29 mouse cellular contexts compared by ENCODE assay signal in genomic region chr7:122138190-122138589, GRCm38 (mm10). TPM values are rescaled to one million over a fixed set of nuclear protein-coding genes. Genes with fewer than 3 reads are reported as not detected.
A peak's percentile ranks its signal among the peaks of the same experiment; 100 is the strongest.
DNase-seq lines count a peak whose midpoint lies in the region; ATAC-seq and TF ChIP-seq lines count a peak whose summit lies in the region.
"Had no signal": no experiment of that assay in that cellular context is flagged by ENCODE, and none has a peak within 500 bp of the region (broad histone marks: within the 10 kb centered on the region; RNA-seq: fewer than 3 reads in every experiment).

No protein-coding gene starts in this region.

- TF ChIP-seq CTCF in liver, adult 2 months (IDR thresholded peaks at IDR 0.05; ENCODE audit: low read depth, low read length), result no peak

- no peak for ATAC-seq in liver, embryonic 11.5 days (replicated peaks; ENCODE audit: low FRiP score)
- ATAC-seq in neural tube, embryonic 15.5 days (ENCODE audit: low FRiP score), result no peak
- ATAC-seq: forebrain, embryonic 13.5 days; forebrain, embryonic 16.5 days had no signal

- no peak overlapping the region for H3K4me2 ChIP-seq in liver, embryonic 11.5 days
- no peak overlapping the region for H3K4me2 ChIP-seq in neural tube, embryonic 15.5 days
- H3K4me2 ChIP-seq: forebrain, embryonic 13.5 days; heart, embryonic 11.5 days; hindbrain, embryonic 12.5 days; hindbrain, embryonic 15.5 days had no signal

- WGBS in liver, adult 2 months, result 76% methylated on average over 5 of the region's 5 CpGs
- WGBS in liver, embryonic 11.5 days, result 92% methylated on average over 5 of the region's 5 CpGs
- WGBS in macrophage (ENCODE audit: missing documents), result 21% methylated on average over 5 of the region's 5 CpGs
- WGBS in neural tube, embryonic 15.5 days, result 93% methylated on average over 5 of the region's 5 CpGs

- no peak overlapping the region for H3K4me3 ChIP-seq in liver, adult 2 months (ENCODE audit: insufficient read depth, low read depth, low read length)
- H3K4me3 ChIP-seq in liver, embryonic 11.5 days (ENCODE audit: low read depth, low read length), result no peak overlapping the region
- no peak overlapping the region for H3K4me3 ChIP-seq in macrophage (ENCODE audit: inconsistent target)
- H3K4me3 ChIP-seq in neural tube, embryonic 15.5 days (replicated peaks), result no peak overlapping the region
- H3K4me3 ChIP-seq: forebrain, embryonic 10.5 days; forebrain, embryonic 13.5 days; hindbrain, embryonic 12.5 days; hindbrain, embryonic 15.5 days had no signal

- TF ChIP-seq POLR2A in liver, adult 2 months (IDR thresholded peaks at IDR 0.05; ENCODE audit: extremely low read depth, insufficient read depth, low read length), result no peak

- H3K4me1 ChIP-seq in liver, adult 2 months (ENCODE audit: control insufficient read depth, insufficient read depth, low read length), result 0 out of 2 replicates have a peak, but pooled peaks cover 4% of the 10 kb centered on the region
- 0 out of 2 replicates have a peak, but pooled peaks cover 6% of the 10 kb centered on the region for H3K4me1 ChIP-seq in liver, embryonic 11.5 days (replicated peaks; ENCODE audit: control insufficient read depth, insufficient read depth, low read length)
- H3K4me1 ChIP-seq in neural tube, embryonic 15.5 days, result peaks cover 9% of the 10 kb centered on the region

- peaks cover 60% of the 10 kb centered on the region for H3K36me3 ChIP-seq in liver, adult 2 months (ENCODE audit: control insufficient read depth, insufficient read depth, low read length)
- H3K36me3 ChIP-seq in liver, embryonic 11.5 days (ENCODE audit: control insufficient read depth, insufficient read depth, low read length), result peaks cover 25% of the 10 kb centered on the region
- H3K36me3 ChIP-seq in macrophage (ENCODE audit: inconsistent target), result peaks cover 54% of the 10 kb centered on the region
- peaks cover 78% of the 10 kb centered on the region for H3K36me3 ChIP-seq in neural tube, embryonic 15.5 days

- H3K27me3 ChIP-seq in liver, adult 2 months (ENCODE audit: control insufficient read depth, insufficient read depth, low read length), result no peaks in the 10 kb centered on the region
- no peaks in the 10 kb centered on the region for H3K27me3 ChIP-seq in liver, embryonic 11.5 days (replicated peaks; ENCODE audit: control insufficient read depth, insufficient read depth, low read length)
- no peaks in the 10 kb centered on the region for H3K27me3 ChIP-seq in neural tube, embryonic 15.5 days (replicated peaks)
- H3K27me3 ChIP-seq: forebrain, embryonic 13.5 days; hindbrain, embryonic 12.5 days; hindbrain, embryonic 15.5 days had no signal

- peaks cover under 1% of the 10 kb centered on the region; the same call in 1 of the 2 replicates for H3K79me2 ChIP-seq in liver, adult 2 months (ENCODE audit: control insufficient read depth, insufficient read depth, low read length)
- H3K79me2 ChIP-seq in macrophage (ENCODE audit: inconsistent target), result peaks cover 23% of the 10 kb centered on the region

- no peaks in the 10 kb centered on the region for H3K9me3 ChIP-seq in liver, embryonic 11.5 days (ENCODE audit: control insufficient read depth, low read length)
- no peaks in the 10 kb centered on the region for H3K9me3 ChIP-seq in neural tube, embryonic 15.5 days (replicated peaks)
- H3K9me3 ChIP-seq: forebrain, embryonic 10.5 days; forebrain, embryonic 13.5 days; hindbrain, embryonic 12.5 days; hindbrain, embryonic 15.5 days had no signal

- H3K9ac ChIP-seq in liver, adult 2 months (ENCODE audit: low read depth, low read length), result no peak overlapping the region
- no peak overlapping the region for H3K9ac ChIP-seq in liver, embryonic 11.5 days (ENCODE audit: low read depth, low read length)
- H3K9ac ChIP-seq in neural tube, embryonic 15.5 days (replicated peaks), result no peak overlapping the region
- H3K9ac ChIP-seq: forebrain, embryonic 13.5 days; hindbrain, embryonic 12.5 days; hindbrain, embryonic 15.5 days had no signal

- H3K27ac ChIP-seq in liver, adult 2 months (replicated peaks; ENCODE audit: insufficient read depth, low read depth, low read length), result no peak overlapping the region
- no peak overlapping the region for H3K27ac ChIP-seq in liver, embryonic 11.5 days (ENCODE audit: low read depth, low read length)
- H3K27ac ChIP-seq in macrophage, result peak overlapping the region; percentile 87
- H3K27ac ChIP-seq in neural tube, embryonic 15.5 days (replicated peaks), result no peak overlapping the region
- H3K27ac ChIP-seq: forebrain, embryonic 10.5 days; forebrain, embryonic 13.5 days; hindbrain, embryonic 12.5 days; hindbrain, embryonic 15.5 days had no signal

- peak; percentile 29 for DNase-seq in liver, adult 2 months (ENCODE audit: extremely low read depth, low read depth, low spot score)
- no peak for DNase-seq in liver, embryonic 11.5 days (ENCODE audit: low spot score)
- peak; percentile 18 for DNase-seq in skeletal muscle tissue, adult 2 months (ENCODE audit: low read depth, low spot score)
- DNase-seq in adrenal gland, adult 2 months, result no peak
- DNase-seq: adrenal gland, adult 8-10 months; adrenal gland, postnatal 25 days; B cell, adult 2 months; cerebellum, adult 18-20 months; cerebellum, adult 9-10 months; cerebellum, postnatal 14 days; gastrocnemius, postnatal 10 days; gastrocnemius, postnatal 36 days; heart, adult 11 months had no signal

RNA-seq across cellular contexts. Expression of gene Dctn5, which starts 5.3 kb away (rescaled TPM):
- 13.9 and 14.6 TPM in 2 replicates for total RNA-seq in liver, adult 2 months (2014; rRNA removed)
- polyA plus RNA-seq in liver, adult 2 months (2012; rRNA removed), result 30.0 and 32.7 TPM in 2 replicates
- 90.1 and 95.4 TPM in 2 replicates for polyA plus RNA-seq in liver, embryonic 11.5 days (2014; fragmentation: Nextera tagmentation; extraction: Ambion mirVana)
- 100 to 1,000 TPM in 12 of 26 experiments, 10 to 100 TPM in 14; 34.1 to 157 (median 89.1) TPM for total RNA-seq in macrophage (2018; cell fraction: chromatin; rRNA removed)
- 100 to 1,000 TPM in 19 of 26 experiments, 10 to 100 TPM in 7; 65.8 to 134 (median 106) TPM for total RNA-seq in macrophage (2018; cell fraction: cytosol; rRNA removed)
- total RNA-seq in macrophage (2018; cell fraction: nucleus; rRNA removed), result 100 to 1,000 TPM in 14 of 26 experiments, 10 to 100 TPM in 12; 52.3 to 243 (median 107) TPM
- polyA plus RNA-seq in macrophage (2018), result 105 to 133 TPM (median 112 TPM) in 3 replicates
- 10 to 100 TPM; 70.6 to 71.2 TPM for total RNA-seq in adrenal gland, adult 2 months (2021)
- 36.2 and 50.5 TPM in 2 replicates for polyA plus RNA-seq in adrenal gland, adult 2 months (2012; rRNA removed)
- 157 TPM in 2 replicates for polyA plus RNA-seq in neural tube, embryonic 15.5 days (2015; fragmentation: Nextera tagmentation; extraction: Ambion mirVana)

RNA-seq across cellular contexts. Expression of gene Palb2, which starts 5.4 kb away (rescaled TPM):
- 0.83 and 1.4 TPM in 2 replicates for total RNA-seq in liver, adult 2 months (2014; rRNA removed)
- 0.23 and 0.51 TPM in 2 replicates for polyA plus RNA-seq in liver, adult 2 months (2012; rRNA removed)
- 27.8 and 28.9 TPM in 2 replicates for polyA plus RNA-seq in liver, embryonic 11.5 days (2014; fragmentation: Nextera tagmentation; extraction: Ambion mirVana)
- total RNA-seq in macrophage (2018; cell fraction: chromatin; rRNA removed), result 10 to 100 TPM in 14 of 26 experiments, 1 to 10 TPM in 12; 1.1 to 35.9 (median 10.3) TPM
- total RNA-seq in macrophage (2018; cell fraction: cytosol; rRNA removed), result 1 to 10 TPM in 21 of 26 experiments, under 1 TPM in 5; 0.48 to 5.5 (median 3.8) TPM
- total RNA-seq in macrophage (2018; cell fraction: nucleus; rRNA removed), result 10 to 100 TPM in 11 of 26 experiments, 1 to 10 TPM in 15; 1.3 to 40.8 (median 5.8) TPM
- polyA plus RNA-seq in macrophage (2018), result 3.8 to 7.8 TPM (median 4.4 TPM) in 3 replicates
- 1 to 10 TPM in 1 of 2 experiments, under 1 TPM in 1; 0.81 to 1.6 TPM for total RNA-seq in adrenal gland, adult 2 months (2021)
- polyA plus RNA-seq in adrenal gland, adult 2 months (2012; rRNA removed), result 0.56 and 0.64 TPM in 2 replicates
- 4.6 and 7.0 TPM in 2 replicates for polyA plus RNA-seq in neural tube, embryonic 15.5 days (2015; fragmentation: Nextera tagmentation; extraction: Ambion mirVana)

RNA-seq across cellular contexts. Expression of gene Plk1, which starts 21.0 kb away (rescaled TPM):
- total RNA-seq in liver, adult 2 months (2014; rRNA removed), result 0.40 and 0.74 TPM in 2 replicates
- 0.24 and 0.42 TPM in 2 replicates for polyA plus RNA-seq in liver, adult 2 months (2012; rRNA removed)
- 177 and 180 TPM in 2 replicates for polyA plus RNA-seq in liver, embryonic 11.5 days (2014; fragmentation: Nextera tagmentation; extraction: Ambion mirVana)
- total RNA-seq in macrophage (2018; cell fraction: chromatin; rRNA removed), result 1 to 10 TPM in 19 of 26 experiments, under 1 TPM in 6, not detected in 1; 0.50 to 8.0 (median 1.7) TPM
- 1 to 10 TPM in 13 of 26 experiments, under 1 TPM in 13; 0.23 to 7.1 (median 1.4) TPM for total RNA-seq in macrophage (2018; cell fraction: cytosol; rRNA removed)
- total RNA-seq in macrophage (2018; cell fraction: nucleus; rRNA removed), result 1 to 10 TPM in 20 of 26 experiments, under 1 TPM in 6; 0.40 to 7.9 (median 1.4) TPM
- 0.68 to 10.4 TPM (median 5.0 TPM) in 3 replicates for polyA plus RNA-seq in macrophage (2018)
- total RNA-seq in adrenal gland, adult 2 months (2021), result 1 to 10 TPM; 1.3 to 2.3 TPM
- 1.5 and 3.2 TPM in 2 replicates for polyA plus RNA-seq in adrenal gland, adult 2 months (2012; rRNA removed)
- 13.7 and 41.9 TPM in 2 replicates for polyA plus RNA-seq in neural tube, embryonic 15.5 days (2015; fragmentation: Nextera tagmentation; extraction: Ambion mirVana)

RNA-seq across cellular contexts. Expression of gene Ndufab1, which starts 36.5 kb away (rescaled TPM):
- 72.3 and 84.0 TPM in 2 replicates for total RNA-seq in liver, adult 2 months (2014; rRNA removed)
- 379 and 468 TPM in 2 replicates for polyA plus RNA-seq in liver, adult 2 months (2012; rRNA removed)
- 811 and 834 TPM in 2 replicates for polyA plus RNA-seq in liver, embryonic 11.5 days (2014; fragmentation: Nextera tagmentation; extraction: Ambion mirVana)
- total RNA-seq in macrophage (2018; cell fraction: chromatin; rRNA removed), result 100 to 1,000 TPM in 7 of 26 experiments, 10 to 100 TPM in 19; 24.7 to 173 (median 70.1) TPM
- 100 to 1,000 TPM in 5 of 26 experiments, 10 to 100 TPM in 21; 66.6 to 149 (median 89.2) TPM for total RNA-seq in macrophage (2018; cell fraction: cytosol; rRNA removed)
- 100 to 1,000 TPM in 1 of 26 experiments, 10 to 100 TPM in 25; 20.9 to 109 (median 50.9) TPM for total RNA-seq in macrophage (2018; cell fraction: nucleus; rRNA removed)
- 63.3 to 114 TPM (median 85.0 TPM) in 3 replicates for polyA plus RNA-seq in macrophage (2018)
- total RNA-seq in adrenal gland, adult 2 months (2021), result 100 to 1,000 TPM; 549 to 580 TPM
- 2,196 and 4,184 TPM in 2 replicates for polyA plus RNA-seq in adrenal gland, adult 2 months (2012; rRNA removed)
- 758 and 808 TPM in 2 replicates for polyA plus RNA-seq in neural tube, embryonic 15.5 days (2015; fragmentation: Nextera tagmentation; extraction: Ambion mirVana)

RNA-seq across cellular contexts. Expression of gene Ern2, which starts 47.8 kb away (rescaled TPM):
- total RNA-seq in liver, adult 2 months (2014; rRNA removed), result not detected in 2 replicates
- 0.04 and 0.10 TPM in 2 replicates for polyA plus RNA-seq in liver, adult 2 months (2012; rRNA removed)
- polyA plus RNA-seq in liver, embryonic 11.5 days (2014; fragmentation: Nextera tagmentation; extraction: Ambion mirVana), result not detected in 2 replicates
- total RNA-seq in macrophage (2018; cell fraction: chromatin; rRNA removed), result not detected
- not detected for total RNA-seq in macrophage (2018; cell fraction: cytosol; rRNA removed)
- not detected for total RNA-seq in macrophage (2018; cell fraction: nucleus; rRNA removed)
- polyA plus RNA-seq in macrophage (2018), result not detected in 3 replicates
- under 1 TPM; 0.14 to 0.17 TPM for total RNA-seq in adrenal gland, adult 2 months (2021)
- 0.03 and 0.04 TPM in 2 replicates for polyA plus RNA-seq in adrenal gland, adult 2 months (2012; rRNA removed)
- 1.5 and 2.0 TPM in 2 replicates for polyA plus RNA-seq in neural tube, embryonic 15.5 days (2015; fragmentation: Nextera tagmentation; extraction: Ambion mirVana)
- total RNA-seq: gastrocnemius, adult 18-20 months; gastrocnemius, postnatal 10 days; gastrocnemius, postnatal 36 days; heart, adult 8-10 months; heart, postnatal 25 days; hematopoietic stem cell, adult 5-6 weeks; MEL had no signal
- polyA plus RNA-seq: embryonic facial prominence, embryonic 11.5 days; forebrain, embryonic 10.5 days; heart, embryonic 11.5 days; heart, embryonic 14.5 days; heart, postnatal 0 days had no signal

Comparison
In these comparisons a context has a peak if more than half of its experiments do, and no peak if none do; other contexts are left out.
1. DNase-seq: peak in liver, adult 2 months (single experiment) and skeletal muscle tissue, adult 2 months (single experiment); none in liver, embryonic 11.5 days (single experiment) and adrenal gland, adult 2 months (single experiment).